Mouse (Mus musculus): ENCODE measurements around the gene Braf.

Braf gene

GRCm38 (mm10) chr6:39607365-39607764 lies 117.9 kb downstream of the Braf start:
- no peak for DNase-seq (ENCODE audit: low spot score in 2 of 2)

DNA sequence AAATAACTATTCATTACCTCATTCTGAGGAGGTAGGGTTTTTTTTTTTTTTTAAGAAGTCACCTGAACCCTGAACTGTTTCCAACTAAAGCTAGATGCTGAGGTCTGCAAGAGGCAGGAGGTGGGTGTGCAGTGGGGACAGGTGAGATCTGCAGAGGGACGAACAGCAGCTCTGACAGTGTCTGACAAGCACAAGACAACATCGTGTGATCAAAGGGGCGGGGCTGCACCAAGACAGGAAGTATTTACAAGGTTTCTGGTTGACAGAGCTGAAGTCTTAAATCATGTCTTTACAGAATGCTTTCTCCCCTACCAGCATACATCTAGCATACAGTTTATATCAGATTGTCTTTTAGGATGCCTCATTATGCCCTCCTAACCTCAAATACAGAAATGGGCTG lies 118.4 kb downstream of the Braf start:
- no peak for DNase-seq (ENCODE audit: low spot score in 2 of 2)

DNA sequence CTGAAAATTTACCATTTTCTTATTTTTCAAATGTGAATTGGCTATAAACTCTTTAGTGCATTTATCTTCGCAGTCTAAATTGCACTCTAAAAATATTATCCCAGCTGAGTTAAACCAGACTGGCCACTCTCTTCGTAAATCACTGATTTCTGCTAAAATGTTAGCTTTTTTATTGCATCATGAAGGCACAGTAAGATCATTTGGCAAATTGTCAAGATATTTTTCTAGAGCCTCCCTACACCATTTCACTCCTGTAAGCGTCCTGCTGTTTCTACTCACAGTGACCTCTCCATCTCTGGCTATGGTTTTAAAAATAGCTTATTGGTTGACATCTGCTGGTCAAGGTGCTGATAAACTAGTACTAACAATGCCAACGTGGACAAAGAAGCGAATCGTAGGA lies 119.2 kb downstream of the Braf start:
- DNase-seq (ENCODE audit: low spot score in 2 of 2), result no peak

GRCm38 (mm10) chr6:39604565-39604964 lies 120.7 kb downstream of the Braf start:
- DNase-seq (ENCODE audit: low spot score in 2 of 2), result peak in 1 of 2 experiments; percentile 32

GRCm38 (mm10) chr6:39601828-39602227 lies 123.4 kb downstream of the Braf start:
- no peak for DNase-seq (ENCODE audit: low spot score in 2 of 2)

- no peak for DNase-seq (ENCODE audit: low spot score in 2 of 2)
Observed at GRCm38 (mm10) chr6:39600851-39601250, 124.4 kb downstream of the Braf start.

- peak; percentile 84 to 96 for DNase-seq (ENCODE audit: low spot score in 2 of 2)
Observed at GRCm38 (mm10) chr6:39592401-39593214, 132.7 kb downstream of the Braf start, which contains the start of gene Ndufb2. Gene Ndufb2, plus strand, starts transcription at chr6:39592574.

DNA sequence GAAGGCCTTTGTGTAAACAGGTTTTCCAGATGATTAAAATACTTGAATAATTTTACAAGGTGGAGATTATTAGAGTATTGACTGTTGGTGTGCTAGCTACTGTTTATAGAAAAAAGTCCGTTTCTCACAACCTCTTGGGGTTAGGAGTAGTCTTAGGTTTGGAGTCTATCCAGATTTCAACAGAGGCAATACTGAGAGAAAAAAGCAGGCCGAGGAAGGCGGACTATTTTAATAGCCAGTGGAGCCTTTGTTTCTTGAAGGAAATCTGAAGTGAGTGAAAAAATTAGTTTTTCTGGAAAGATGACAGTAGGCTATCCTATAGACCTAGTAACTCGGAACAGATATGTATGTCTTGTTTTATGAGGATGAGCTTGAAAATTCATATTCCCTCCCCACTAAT lies 133.8 kb downstream of the Braf start:
- DNase-seq (ENCODE audit: low spot score in 2 of 2), result no peak

- DNase-seq (ENCODE audit: low spot score in 2 of 2), result no peak
Observed at GRCm38 (mm10) chr6:39585517-39585916, 139.7 kb downstream of the Braf start, which contains the start of gene Gm42420. Gene Gm42420, plus strand, starts transcription at chr6:39585753.

DNA sequence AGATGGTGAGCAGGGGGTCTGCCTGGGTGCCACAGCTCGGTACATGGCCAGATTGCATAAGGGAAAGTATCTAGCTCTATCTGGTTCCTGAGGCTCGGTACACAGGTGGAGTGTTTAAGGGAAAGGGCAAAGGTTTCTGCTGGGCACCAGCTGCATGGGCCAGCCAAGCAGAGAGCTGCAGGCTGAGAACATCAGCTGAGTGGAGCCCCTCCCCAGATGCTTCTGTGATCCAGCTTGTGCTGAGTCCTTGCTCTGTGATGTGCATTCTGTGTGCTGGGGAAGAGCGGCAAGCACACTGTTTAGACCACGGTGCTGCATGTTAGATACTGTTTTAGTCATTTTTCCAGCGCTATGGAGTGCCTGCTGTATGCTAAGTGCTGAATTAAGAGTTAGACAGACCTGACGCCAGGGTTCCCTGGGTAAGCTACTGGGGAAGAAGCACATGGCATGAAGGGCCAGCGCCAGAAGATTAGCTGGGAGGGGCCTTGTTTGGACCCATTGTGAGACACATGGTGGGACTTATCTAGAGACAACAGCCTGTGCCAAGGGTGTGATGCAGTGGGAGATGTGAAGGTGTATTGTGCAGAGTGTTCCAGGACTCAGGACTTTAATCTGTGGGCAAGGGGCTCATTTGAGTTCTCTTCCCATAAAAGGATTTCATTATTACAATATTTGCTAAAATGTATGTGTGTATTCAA lies 144.0 kb downstream of the Braf start:
- DNase-seq (ENCODE audit: low spot score in 2 of 2), result no peak

DNA sequence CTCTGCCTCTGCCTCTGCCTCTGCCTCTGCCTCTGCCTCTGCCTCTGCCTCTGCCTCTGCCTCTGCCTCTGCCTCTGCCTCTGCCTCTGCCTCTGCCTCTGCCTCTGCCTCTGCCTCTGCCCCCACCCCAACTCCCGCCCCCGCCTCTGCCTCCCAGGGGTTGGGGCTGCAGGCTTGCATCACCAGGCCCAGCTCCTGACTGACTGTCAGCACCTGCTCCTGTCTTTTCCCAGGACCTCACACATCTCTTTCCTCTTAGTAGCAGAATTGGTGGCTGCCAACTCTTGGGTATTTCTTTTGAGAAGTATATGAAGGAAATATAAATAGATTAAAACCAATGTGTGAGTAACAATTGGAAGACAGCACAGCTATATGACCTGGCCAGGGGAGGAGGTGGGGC lies 144.7 kb downstream of the Braf start:
- DNase-seq (ENCODE audit: low spot score in 2 of 2), result no peak

- DNase-seq (ENCODE audit: low spot score in 2 of 2), result no peak
Observed at GRCm38 (mm10) chr6:39579552-39579951, 145.7 kb downstream of the Braf start.

- DNase-seq (ENCODE audit: low spot score in 2 of 2), result no peak
Observed at GRCm38 (mm10) chr6:39574951-39575350, 150.3 kb downstream of the Braf start.

DNA sequence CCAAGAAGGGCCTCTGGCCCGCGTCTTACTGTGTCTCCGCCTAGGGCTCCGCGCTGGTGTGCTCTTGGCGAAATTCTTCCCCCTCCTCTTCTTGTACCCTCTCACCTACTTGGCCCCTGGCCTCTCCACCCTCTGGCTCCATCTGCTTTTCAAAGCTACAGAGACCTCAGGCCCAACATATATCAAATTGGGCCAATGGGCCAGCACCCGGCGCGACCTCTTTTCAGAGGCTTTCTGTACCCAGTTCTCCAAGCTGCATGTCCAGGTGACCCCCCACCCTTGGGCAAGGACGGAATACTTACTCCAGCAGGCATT lies 150.8 kb downstream of the Braf start:
- DNase-seq (ENCODE audit: low spot score in 2 of 2), result no peak

DNA sequence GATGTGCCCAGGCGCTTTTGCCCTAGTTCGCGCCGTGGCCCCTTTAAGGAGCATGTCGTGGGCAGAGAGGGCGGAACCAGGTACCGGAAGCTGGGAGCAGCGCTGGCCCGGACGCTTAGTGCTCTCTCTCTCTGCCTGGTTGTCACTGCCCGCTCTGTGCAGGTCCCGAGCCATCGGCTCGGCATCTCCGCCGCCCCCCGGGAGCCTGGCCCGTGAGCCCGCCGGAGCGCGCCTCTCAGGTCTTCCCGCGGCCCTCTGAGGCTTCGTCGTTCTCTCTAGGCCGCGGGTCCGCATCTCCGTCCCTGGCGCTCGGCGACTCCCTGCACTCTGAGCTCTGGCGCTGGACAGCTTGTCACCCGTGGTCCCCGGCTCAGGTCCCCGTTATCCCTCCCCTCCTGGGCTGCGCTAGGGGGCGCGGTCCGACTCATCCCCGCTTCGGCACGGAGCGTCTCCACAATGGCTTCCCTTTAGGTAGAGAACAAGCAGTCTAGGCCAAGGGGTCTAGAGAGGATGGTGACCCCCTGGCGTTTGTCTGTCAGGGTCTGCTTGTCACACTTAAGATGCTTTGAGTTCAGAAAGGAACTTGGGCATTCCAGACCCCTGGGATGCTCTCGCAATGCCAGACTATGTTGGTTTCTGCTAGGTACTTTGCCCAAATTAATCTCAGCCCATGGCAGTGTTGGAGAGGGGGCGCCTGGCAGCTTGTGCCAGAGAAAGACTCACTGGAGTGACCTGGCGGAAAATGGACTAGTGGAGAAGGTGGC lies 151.3 kb downstream of the Braf start, which contains the start of gene Adck2:
Adck2 (plus strand) TSS at position 83 of the 764 bp plus-strand sequence.
- DNase-seq (ENCODE audit: low spot score in 2 of 2), result peak in 1 of 2 experiments; percentile 74

GRCm38 (mm10) chr6:39570426-39570825 lies 154.8 kb downstream of the Braf start:
- no peak for DNase-seq (ENCODE audit: low spot score in 2 of 2)

DNA sequence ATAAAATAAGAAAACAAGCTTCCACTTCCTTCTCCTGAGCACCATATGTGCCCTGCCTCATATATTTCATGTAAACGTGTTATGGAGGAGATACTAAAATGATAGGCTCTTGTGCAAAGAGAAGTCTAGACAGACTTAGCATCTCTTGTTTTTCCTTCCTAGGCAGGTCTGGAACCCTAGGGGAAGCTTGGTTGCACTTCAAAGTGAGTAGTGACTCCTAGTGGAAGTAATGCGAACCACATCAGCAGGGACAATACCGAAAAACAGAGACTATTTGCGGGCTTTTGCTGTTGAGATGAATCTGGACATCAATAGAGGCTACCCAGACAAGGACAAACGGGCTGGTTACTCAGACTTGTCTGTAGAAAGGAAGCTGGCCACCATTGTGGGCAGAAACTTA lies 157.7 kb downstream of the Braf start:
- no peak for DNase-seq (ENCODE audit: low spot score in 2 of 2)

DNA sequence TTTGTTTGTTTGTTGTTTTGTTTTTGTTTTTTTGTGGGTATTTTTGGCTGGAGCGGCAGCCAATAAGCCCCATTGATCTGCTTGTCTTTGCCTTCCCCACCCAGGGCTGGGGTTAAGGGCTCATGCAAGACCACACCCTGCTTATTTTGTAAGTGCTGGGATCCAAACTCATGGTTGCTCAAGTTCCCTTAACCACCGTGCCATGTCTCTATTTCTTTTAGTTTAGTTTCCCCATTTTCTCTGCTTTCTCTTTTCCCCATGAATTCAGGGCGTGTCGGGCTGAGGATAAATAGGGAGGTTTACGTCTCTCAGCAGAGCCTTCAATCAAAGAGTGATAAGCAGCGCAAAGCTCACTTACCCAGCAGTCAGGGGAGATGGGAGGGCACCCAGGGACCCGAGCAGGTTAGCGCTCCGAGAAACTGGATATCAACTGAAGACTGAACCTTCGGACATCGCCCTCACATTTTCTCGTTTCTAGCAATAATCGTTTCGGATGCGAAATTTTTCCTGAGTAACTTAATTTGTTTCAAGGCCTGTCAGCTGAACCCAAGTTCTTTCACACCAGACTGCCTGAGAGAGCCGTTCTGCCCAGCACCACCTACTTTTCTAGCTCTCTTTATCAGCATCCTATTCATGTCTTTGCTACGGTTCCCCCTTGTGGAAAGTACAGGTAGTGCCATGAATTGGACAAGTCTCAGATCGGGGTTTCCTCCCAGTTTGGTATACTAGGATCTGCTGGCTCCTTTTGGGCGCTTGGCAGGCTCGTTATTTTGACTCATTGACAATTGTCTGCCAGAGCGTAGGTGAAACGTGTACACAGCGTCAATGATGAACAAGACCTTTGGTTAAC lies 162.9 kb downstream of the Braf start:
- DNase-seq (ENCODE audit: low spot score in 2 of 2), result peak; percentile 62 to 96

- no peak for DNase-seq (ENCODE audit: low spot score in 2 of 2)
Observed at GRCm38 (mm10) chr6:39559276-39559939, 165.9 kb downstream of the Braf start.

- peak; percentile 55 to 82 for DNase-seq (ENCODE audit: low spot score in 2 of 2)
Observed at GRCm38 (mm10) chr6:39557723-39558261, 167.5 kb downstream of the Braf start, which contains the start of gene Dennd2a. Gene Dennd2a, minus strand, starts transcription at chr6:39557867.

All from left cerebral cortex, adult 9 months (tissue).